Mouse (Mus musculus): ENCODE results near the gene Arrdc5.

DNA sequence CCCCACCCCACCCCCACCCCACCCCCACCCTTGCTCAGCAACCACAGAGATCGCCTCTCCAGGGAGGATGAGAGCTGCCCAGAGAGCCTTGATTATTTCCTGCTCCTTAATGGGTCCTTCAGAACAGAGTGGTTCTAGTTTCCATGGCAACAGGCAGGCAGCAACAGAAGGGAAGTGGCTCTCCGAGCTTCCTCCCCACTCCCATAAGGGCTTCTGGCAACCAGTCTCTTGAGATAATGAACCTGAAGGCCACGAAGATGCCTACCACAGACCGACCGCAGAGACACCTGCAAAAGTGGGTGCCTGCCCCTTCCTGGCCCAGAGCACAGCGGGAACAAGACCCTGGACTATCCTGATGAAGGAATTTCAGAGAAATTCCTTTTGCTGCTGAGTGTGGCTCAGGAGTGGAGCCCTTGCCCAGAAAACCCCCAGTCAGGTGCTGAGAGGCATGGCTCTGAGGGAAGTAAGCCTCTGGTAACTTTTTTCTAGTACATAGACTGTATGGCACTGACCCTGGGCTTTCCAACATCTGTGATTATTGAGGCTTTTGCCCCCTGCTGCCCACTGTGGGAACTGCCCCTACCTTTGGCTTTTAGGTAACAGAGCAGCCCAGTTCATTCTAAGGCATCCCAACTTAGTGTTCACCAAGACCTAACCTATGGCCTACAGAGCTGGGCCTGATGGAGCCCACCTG is 48.8 kb downstream of the Arrdc5 start:
- TF ChIP-seq TCF12 (IDR thresholded peaks at IDR 0.05; ENCODE audit: insufficient read depth, poor library complexity, severe bottlenecking) (no peak), POLR2A (IDR thresholded peaks at IDR 0.05; ENCODE audit: insufficient read length, low read depth) (no peak), MYOD1 (IDR thresholded peaks at IDR 0.05; ENCODE audit: control insufficient read depth in 1 of 3, insufficient read length in 2 of 3, low read depth in 2 of 3) (no peak), TCF3 (IDR thresholded peaks at IDR 0.05; ENCODE audit: insufficient read length, low read depth) (no peak)
